Mouse (Mus musculus) left cerebral cortex, adult 6 months (tissue): ENCODE measurements around the gene Iqschfp. TPM values are rescaled to one million over a fixed set of nuclear protein-coding genes. Genes with fewer than 3 reads are reported as not detected.

Experiments used
- long read RNA-seq, 2 experiments: library from polyadenylated mRNA; unstranded; transcript quantifications; one replicate each; pipeline ENCODE4 v2.0.0; 2019 to 2020
- polyA plus RNA-seq: library from polyadenylated mRNA; unstranded; fragments of <200 nt; fragmentation: Nextera tagmentation; gene quantifications from 2 replicates; pipeline ENCODE4 v1.2.3, GENCODE M21; 2021

Iqschfp gene
- polyA plus RNA-seq, result 2.9 and 3.8 TPM in 2 replicates
- long read RNA-seq, experiment 1, partial matches to known transcripts, result 97 of 143 reads
- long read RNA-seq, experiment 1, other reads (novel, unspliced or antisense), result 46 of 143 reads
- long read RNA-seq, experiment 2, partial matches to known transcripts, result 53 of 63 reads
- long read RNA-seq, experiment 2, other reads (novel, unspliced or antisense), result 10 of 63 reads

GRCm38 (mm10) chr3:67892026-67892705 is at the start of gene Iqschfp, which contains the start of gene Iqcj:
Gene Iqschfp (plus strand): TSS chr3:67892232.
Gene Iqcj (plus strand): TSS chr3:67892220.

GRCm38 (mm10) chr3:68064731-68065130 is 172.7 kb downstream of the Iqschfp start, which contains the start of gene Schip1:
Gene Schip1 (plus strand): TSS chr3:68064802.

Other genes with a start within 250 kb of the Iqschfp start
- gene Iqcj, start within 50 bp of the Iqschfp start, polyA plus RNA-seq, result not detected in 2 replicates
- gene Schip1, start 172.6 kb downstream of the Iqschfp start, polyA plus RNA-seq, result 262 and 325 TPM in 2 replicates